Mouse (Mus musculus) testis, adult 2 months (tissue): ENCODE measurements around the gene Robo2.

Source experiments
- CTCF ChIP-seq: fragments of 200-500 bp; IDR thresholded peaks from 2 replicates; pipeline ENCODE4 v1.5.1; 2012; ENCODE audit warnings: low read depth, mild to moderate bottlenecking, inconsistent platforms, low read length, moderate library complexity; ENCODE audit not compliant: control insufficient read depth, insufficient read depth, insufficient replicate concordance
- POLR2A ChIP-seq: fragments of 200-500 bp; IDR thresholded peaks from 2 replicates; pipeline ENCODE4 v1.6.1; 2012; ENCODE audit warnings: low read depth, mild to moderate bottlenecking, inconsistent platforms, low read length, moderate library complexity; ENCODE audit not compliant: control insufficient read depth

GRCm38 (mm10) chr16:73855821-73856220, 555.8 kb downstream of the Robo2 start:
- TF ChIP-seq POLR2A, result no peak
- TF ChIP-seq CTCF, result no peak
